Mouse (Mus musculus) lung, adult 2 months (tissue): ENCODE data around the gene Adarb1.

Experiments used
- CTCF ChIP-seq: fragments of 200-500 bp; IDR thresholded peaks from 2 replicates; pipeline ENCODE4 v1.5.1; 2011; ENCODE audit warnings: mild to moderate bottlenecking, low read length, control low read depth; ENCODE audit not compliant: insufficient read depth
- POLR2A ChIP-seq: fragments of 200-500 bp; IDR thresholded peaks from 2 replicates; pipeline ENCODE4 v1.6.1; 2011; ENCODE audit warnings: low read depth, mild to moderate bottlenecking, control low read depth, low read length, borderline replicate concordance; ENCODE audit errors: extremely low read depth

GRCm38 (mm10) chr10:77244777-77245176 lies 173.3 kb downstream of the Adarb1 start:
- TF ChIP-seq POLR2A (no peak), CTCF (no peak)
